In genomic region chr4:86060614-86061013, GRCm38 (mm10) we compare ENCODE assay signal across 23 mouse cellular contexts.
DNase-seq lines count a peak whose midpoint lies in the region; ATAC-seq and TF ChIP-seq lines count a peak whose summit lies in the region.
"Had no signal": no experiment of that assay in that cellular context is flagged by ENCODE, and none has a peak within 500 bp of the region (broad histone marks: within the 10 kb centered on the region; RNA-seq: fewer than 3 reads in every experiment).

No protein-coding gene starts in this region.

- intact Hi-C loops in gastrocnemius, adult 2 months (cut with DNase I), result no loop called here

- H3K79me2 ChIP-seq in liver, adult 2 months (ENCODE audit: control insufficient read depth, insufficient read depth, low read length), result no peaks in the 10 kb centered on the region

- DNase-seq in adrenal gland, adult 2 months, result peak; percentile 17
- DNase-seq in adrenal gland, adult 8-10 months, result no peak
- peak; percentile 32 for DNase-seq in gastrocnemius, adult 2 months
- DNase-seq in gastrocnemius, postnatal 4 days (ENCODE audit: low spot score in 2 of 2), result no peak
- DNase-seq in liver, adult 2 months (ENCODE audit: extremely low read depth, low read depth, low spot score), result peak; percentile 86
- no peak for DNase-seq in liver, postnatal 0 days
- peak; percentile 44 for DNase-seq in lung, postnatal 36 days
- DNase-seq in lung, postnatal 10 days, result no peak
- DNase-seq: cerebellum, adult 18-20 months; cerebellum, adult 9-10 months; cerebellum, postnatal 14 days; forebrain, postnatal 0 days; gastrocnemius, postnatal 10 days; heart, adult 2 months; heart, postnatal 14 days had no signal

- no peaks in the 10 kb centered on the region for H3K9me3 ChIP-seq in liver, postnatal 0 days (ENCODE audit: low read length)
- H3K9me3 ChIP-seq: forebrain, embryonic 10.5 days; heart, embryonic 10.5 days; heart, embryonic 13.5 days; hindbrain, embryonic 12.5 days; hindbrain, embryonic 15.5 days had no signal

- 0 out of 2 replicates have a peak, but pooled peaks cover 2% of the 10 kb centered on the region for H3K4me1 ChIP-seq in liver, adult 2 months (ENCODE audit: control insufficient read depth, insufficient read depth, low read length)
- H3K4me1 ChIP-seq in liver, postnatal 0 days (ENCODE audit: insufficient read depth), result no peaks in the 10 kb centered on the region
- H3K4me1 ChIP-seq: heart, embryonic 10.5 days; hindbrain, embryonic 12.5 days; hindbrain, embryonic 15.5 days had no signal

- TF ChIP-seq POLR2A in liver, adult 2 months (IDR thresholded peaks at IDR 0.05; ENCODE audit: extremely low read depth, insufficient read depth, low read length), result no peak

- no peak for TF ChIP-seq CTCF in gastrocnemius, adult 2 months (IDR thresholded peaks at IDR 0.05)
- TF ChIP-seq CTCF in liver, adult 2 months (IDR thresholded peaks at IDR 0.05; ENCODE audit: low read depth, low read length), result no peak
- TF ChIP-seq CTCF in liver, postnatal 0 days (IDR thresholded peaks at IDR 0.05; ENCODE audit: low read depth), result no peak

- no peak overlapping the region for H3K27ac ChIP-seq in gastrocnemius, adult 2 months
- H3K27ac ChIP-seq in liver, adult 2 months (replicated peaks; ENCODE audit: insufficient read depth, low read depth, low read length), result no peak overlapping the region
- H3K27ac ChIP-seq in liver, postnatal 0 days (ENCODE audit: low read depth), result no peak overlapping the region
- H3K27ac ChIP-seq: forebrain, embryonic 10.5 days; heart, adult 2 months; heart, embryonic 10.5 days; heart, embryonic 13.5 days; hindbrain, embryonic 12.5 days; hindbrain, embryonic 15.5 days had no signal

- WGBS in liver, adult 2 months, result 64% methylated on average over 4 of the region's 4 CpGs
- 70% methylated on average over 4 of the region's 4 CpGs for WGBS in liver, postnatal 0 days (ENCODE audit: insufficient replicate concordance)

- no peaks in the 10 kb centered on the region for H3K36me3 ChIP-seq in liver, adult 2 months (ENCODE audit: control insufficient read depth, insufficient read depth, low read length)
- no peaks in the 10 kb centered on the region for H3K36me3 ChIP-seq in liver, postnatal 0 days (replicated peaks; ENCODE audit: insufficient read depth, low read length)
- H3K36me3 ChIP-seq: forebrain, embryonic 10.5 days; heart, embryonic 10.5 days; heart, embryonic 13.5 days; hindbrain, embryonic 12.5 days; hindbrain, embryonic 15.5 days had no signal

- no peak for ATAC-seq in liver, postnatal 0 days
- ATAC-seq: activated CD4-positive, CD25-positive, alpha-beta regulatory T cell, adult 4 months; forebrain, embryonic 14.5 days; forebrain, postnatal 0 days; intestine, postnatal 0 days had no signal

- no peak for TF ChIP-seq EP300 in liver, postnatal 0 days (IDR thresholded peaks at IDR 0.05; ENCODE audit: low read depth)

- no peak overlapping the region for H3K4me3 ChIP-seq in gastrocnemius, adult 2 months
- no peak overlapping the region for H3K4me3 ChIP-seq in liver, adult 2 months (ENCODE audit: insufficient read depth, low read depth, low read length)
- no peak overlapping the region for H3K4me3 ChIP-seq in liver, postnatal 0 days (ENCODE audit: low read depth, low read length)
- H3K4me3 ChIP-seq: forebrain, embryonic 10.5 days; heart, adult 2 months; heart, embryonic 10.5 days; heart, embryonic 13.5 days; hindbrain, embryonic 12.5 days; hindbrain, embryonic 15.5 days had no signal

- H3K27me3 ChIP-seq in liver, adult 2 months (ENCODE audit: control insufficient read depth, insufficient read depth, low read length), result no peaks in the 10 kb centered on the region
- no peaks in the 10 kb centered on the region for H3K27me3 ChIP-seq in liver, postnatal 0 days (ENCODE audit: insufficient read depth, low read length)
- H3K27me3 ChIP-seq: heart, embryonic 13.5 days; hindbrain, embryonic 12.5 days; hindbrain, embryonic 15.5 days had no signal

- no peak overlapping the region for H3K9ac ChIP-seq in liver, adult 2 months (ENCODE audit: low read depth, low read length)
- no peak overlapping the region for H3K9ac ChIP-seq in liver, postnatal 0 days (replicated peaks)
- H3K9ac ChIP-seq: forebrain, postnatal 0 days; heart, embryonic 13.5 days; hindbrain, embryonic 12.5 days; hindbrain, embryonic 15.5 days had no signal

- H3K4me2 ChIP-seq in liver, postnatal 0 days (ENCODE audit: low read depth, low read length), result no peak overlapping the region
- H3K4me2 ChIP-seq: heart, embryonic 13.5 days; hindbrain, embryonic 12.5 days; hindbrain, embryonic 15.5 days had no signal

Comparison
In these comparisons a context has a peak if more than half of its experiments do, and no peak if none do; other contexts are left out.
1. DNase-seq: peak in adrenal gland, adult 2 months (single experiment), gastrocnemius, adult 2 months (single experiment), liver, adult 2 months (single experiment) and lung, postnatal 36 days (single experiment); none in adrenal gland, adult 8-10 months (single experiment), gastrocnemius, postnatal 4 days (0 of 2), liver, postnatal 0 days (single experiment) and lung, postnatal 10 days (single experiment).